Mouse (Mus musculus): Measurements from ENCODE around the gene Pccb.
A peak's percentile ranks its signal among the peaks of the same experiment; 100 is the strongest.

The Pccb gene

GRCm38 (mm10) chr9:100987006-100987405 is 47.7 kb downstream of the Pccb start:
- DNase-seq (ENCODE audit: low read depth) = no peak

- no peak for DNase-seq (ENCODE audit: low read depth)
These were observed 50.1 kb downstream of the Pccb start for GRCm38 (mm10) chr9:100984381-100985310.

GRCm38 (mm10) chr9:100982786-100983185 is 51.9 kb downstream of the Pccb start:
- DNase-seq (ENCODE audit: low read depth) = no peak

- no peak for DNase-seq (ENCODE audit: low read depth)
These were observed 55.4 kb downstream of the Pccb start for GRCm38 (mm10) chr9:100979260-100979659.

DNA sequence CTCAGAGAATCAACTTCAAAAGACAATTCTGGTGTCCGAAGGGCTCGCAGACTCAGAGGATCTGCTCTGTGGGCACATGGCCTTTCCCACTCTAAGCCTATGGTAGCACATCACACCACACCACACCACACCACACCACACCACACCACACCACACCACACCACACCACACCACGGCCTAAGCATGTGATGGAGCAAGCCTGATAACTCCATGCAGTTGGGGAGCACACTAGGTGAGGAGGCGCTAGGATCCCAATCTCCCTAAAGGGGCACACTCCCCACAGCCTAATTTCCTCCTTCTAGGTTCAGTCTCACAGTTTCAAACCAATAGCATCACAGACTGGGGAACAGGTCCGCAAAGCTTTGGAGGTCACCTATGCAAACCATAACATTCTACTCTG is 56.0 kb downstream of the Pccb start:
- no peak for DNase-seq (ENCODE audit: low read depth)

GRCm38 (mm10) chr9:100969461-100969860 is 65.2 kb downstream of the Pccb start:
- DNase-seq (ENCODE audit: low read depth) = no peak

- no peak for DNase-seq (ENCODE audit: low read depth)
These were observed 70.6 kb downstream of the Pccb start for GRCm38 (mm10) chr9:100964106-100964505.

DNA sequence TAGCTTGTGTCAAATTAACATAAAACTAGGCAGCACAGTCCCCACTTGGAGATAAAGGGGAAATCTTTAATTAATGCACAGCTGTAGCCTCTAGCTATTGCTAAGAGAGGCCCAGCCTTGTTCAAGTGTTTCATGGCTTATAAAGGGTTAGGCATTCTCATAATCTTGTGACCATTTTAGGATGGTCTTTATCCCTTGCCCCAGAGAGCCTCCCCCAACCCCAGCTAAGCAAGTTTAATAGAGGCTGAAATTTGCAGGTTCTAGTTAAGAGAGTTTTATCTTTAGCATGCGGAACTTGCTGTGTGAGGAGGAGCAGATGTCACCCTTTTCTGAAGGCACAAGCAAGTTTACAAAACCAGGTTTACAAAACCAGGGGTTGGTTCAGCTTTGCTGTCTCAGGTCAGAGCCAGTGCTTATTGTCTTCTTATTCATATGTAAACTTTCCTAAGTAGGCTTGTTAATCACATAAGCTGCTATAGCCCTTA is 71.2 kb downstream of the Pccb start:
- DNase-seq (ENCODE audit: low read depth) = no peak

DNA sequence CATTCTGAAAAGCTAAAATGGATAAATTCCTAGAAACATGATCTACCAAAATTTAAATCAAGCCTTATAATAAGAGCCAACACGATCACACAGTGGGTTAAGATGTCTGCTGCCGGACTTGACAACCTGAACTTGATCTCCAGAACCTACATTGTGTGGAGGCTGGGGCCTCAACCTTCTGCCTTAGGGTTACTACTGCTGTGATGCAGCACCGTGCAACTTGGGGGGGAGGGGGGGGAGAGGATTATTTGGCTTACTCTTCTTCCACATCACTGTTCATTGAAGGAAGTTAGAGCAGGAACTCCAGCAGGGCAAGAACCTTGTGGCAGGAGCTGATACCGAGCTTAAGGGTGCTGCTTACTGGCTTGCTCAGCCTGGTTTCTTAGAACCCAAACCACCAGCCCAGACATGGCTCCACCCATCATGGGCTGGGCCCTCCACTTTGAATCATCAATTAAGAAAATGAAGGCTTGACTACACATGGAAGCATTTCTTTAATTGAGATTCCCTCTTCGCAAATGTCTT is 71.7 kb downstream of the Pccb start:
- no peak for DNase-seq (ENCODE audit: low read depth)

- DNase-seq (ENCODE audit: low read depth) = peak; percentile 84
These were observed 83.2 kb downstream of the Pccb start for GRCm38 (mm10) chr9:100951481-100951880.

DNA sequence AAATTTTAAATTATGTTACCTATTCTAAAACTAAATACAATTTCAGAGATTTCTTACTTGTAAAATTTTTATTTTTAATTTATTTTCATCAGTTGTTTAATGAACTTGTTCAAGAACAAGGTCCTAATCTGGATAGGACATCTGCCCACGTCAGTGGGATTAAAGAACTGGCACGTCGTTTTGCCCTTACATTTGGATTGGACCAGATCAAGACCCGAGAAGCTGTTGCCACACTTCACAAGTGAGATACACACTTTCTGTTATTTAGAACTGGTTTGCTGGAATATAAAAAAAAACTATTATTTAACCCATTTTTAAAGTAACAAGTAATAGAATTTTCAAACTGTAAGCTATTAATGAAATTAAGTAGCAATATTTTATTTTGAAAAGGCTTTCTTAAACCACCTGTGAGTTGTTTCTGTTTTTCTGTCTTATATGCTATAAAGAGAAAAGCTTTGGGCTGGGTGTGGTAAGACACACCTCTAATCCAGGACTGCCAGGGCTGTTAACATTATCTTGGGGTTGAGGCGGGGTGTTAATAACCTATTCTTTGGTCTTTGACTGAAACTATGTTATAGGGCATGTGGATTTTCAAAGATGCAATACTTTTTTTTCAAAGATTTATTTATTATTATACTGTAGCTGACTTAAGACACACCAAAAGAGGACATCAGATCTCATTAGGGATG is 89.9 kb downstream of the Pccb start:
- DNase-seq (ENCODE audit: low read depth) = no peak

DNA sequence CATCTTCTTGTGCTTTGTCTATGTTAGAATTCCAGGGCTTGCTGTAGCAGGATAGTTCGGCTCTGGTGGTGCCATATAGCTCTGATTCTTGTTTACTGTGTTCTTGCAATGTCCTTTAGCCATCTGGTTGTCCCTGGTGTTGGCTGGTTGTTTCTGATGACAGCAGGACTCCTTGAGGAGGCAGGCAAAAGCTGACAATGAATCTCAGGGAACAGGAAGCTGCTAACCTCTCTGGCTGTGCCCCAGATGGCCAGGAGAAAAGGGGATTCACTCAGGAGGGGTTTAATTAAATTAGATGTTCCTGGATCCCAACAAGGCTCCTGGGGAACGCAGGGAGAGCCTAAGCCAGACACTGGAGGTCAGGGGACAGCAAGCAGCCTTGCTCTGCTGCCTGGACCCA is 92.7 kb downstream of the Pccb start:
- DNase-seq (ENCODE audit: low read depth) = no peak

Data from 416B (cell line).